Mouse (Mus musculus) megakaryocyte, embryonic 14.5 days (primary cell): ENCODE data around the gene Syt16. TPM values are rescaled to one million over a fixed set of nuclear protein-coding genes. Genes with fewer than 3 reads are reported as not detected.
A peak's percentile ranks its signal among the peaks of the same experiment; 100 is the strongest.

Source experiments
- H3K27me3 ChIP-seq: replicated peaks from 2 replicates; pipeline ENCODE3; 2012; ENCODE audit warnings: inconsistent platforms
- H3K36me3 ChIP-seq: replicated peaks from 2 replicates; pipeline ENCODE3; 2012; ENCODE audit warnings: low read length, inconsistent platforms, mixed read lengths
- H3K4me1 ChIP-seq: 2 replicates; pipeline ENCODE4 v1.6.1; 2012; ENCODE audit warnings: inconsistent platforms
- H3K4me3 ChIP-seq: replicated peaks from 2 replicates; pipeline ENCODE3; 2012; ENCODE audit warnings: moderate library complexity, mild to moderate bottlenecking, inconsistent platforms
- H3K9me3 ChIP-seq: 2 replicates; pipeline ENCODE4 v1.6.1; 2012; ENCODE audit warnings: inconsistent platforms
- FLI1 ChIP-seq: IDR thresholded peaks from 2 replicates; pipeline ENCODE4 v1.6.1; 2012; ENCODE audit warnings: low read length, inconsistent platforms, mixed read lengths
- GATA1 ChIP-seq: IDR thresholded peaks from 3 replicates; pipeline ENCODE4 v1.6.1; 2012; ENCODE audit warnings: mixed read lengths, low read length, inconsistent platforms, borderline replicate concordance
- polyA plus RNA-seq: library from polyadenylated mRNA; stranded (reverse); fragments of >175 nt; gene quantifications from 2 replicates; pipeline ENCODE4 v1.2.3, GENCODE M21; 2012; ENCODE audit warnings: low replicate concordance; ENCODE audit not compliant: insufficient read depth

Gene Syt16
- polyA plus RNA-seq, 1 experiment = 0.10 TPM

GRCm38 (mm10) chr12:74284685-74285054 is 287.2 kb downstream of the Syt16 start:
- TF ChIP-seq FLI1 (no peak), GATA1 (no peak)
- Histone ChIP-seq H3K4me1 (peaks cover 6% of the 10 kb centered on the region), H3K9me3 (peaks cover 5% of the 10 kb centered on the region; the same call in 1 of the 2 replicates), H3K4me3 (no peak overlapping the region), H3K36me3 (no peaks in the 10 kb centered on the region), H3K27me3 (peaks cover 35% of the 10 kb centered on the region)

GRCm38 (mm10) chr12:74290983-74291382 is 293.5 kb downstream of the Syt16 start:
- Histone ChIP-seq H3K36me3 (no peaks in the 10 kb centered on the region), H3K4me3 (no peak overlapping the region), H3K27me3 (peaks cover under 1% of the 10 kb centered on the region), H3K4me1 (no peaks in the 10 kb centered on the region), H3K9me3 (no peaks in the 10 kb centered on the region)
- no peak for TF ChIP-seq GATA1
- TF ChIP-seq FLI1 = no peak

- H3K4me3 ChIP-seq = no peak overlapping the region
- H3K27me3 ChIP-seq = no peaks in the 10 kb centered on the region
- no peaks in the 10 kb centered on the region for H3K36me3 ChIP-seq
- no peaks in the 10 kb centered on the region for H3K9me3 ChIP-seq
- TF ChIP-seq FLI1 (no peak), GATA1 (no peak)
- no peaks in the 10 kb centered on the region for H3K4me1 ChIP-seq
Observed at GRCm38 (mm10) chr12:74293624-74294023, 296.2 kb downstream of the Syt16 start.

- no peaks in the 10 kb centered on the region for H3K4me1 ChIP-seq
- TF ChIP-seq GATA1 (no peak), FLI1 (no peak)
- no peaks in the 10 kb centered on the region for H3K27me3 ChIP-seq
- no peaks in the 10 kb centered on the region for H3K9me3 ChIP-seq
- no peak overlapping the region for H3K4me3 ChIP-seq
- no peaks in the 10 kb centered on the region for H3K36me3 ChIP-seq
Observed at GRCm38 (mm10) chr12:74296374-74296773, 298.9 kb downstream of the Syt16 start.

- no peaks in the 10 kb centered on the region for H3K9me3 ChIP-seq
- TF ChIP-seq GATA1 (no peak), FLI1 (no peak)
- H3K4me3 ChIP-seq = no peak overlapping the region
- H3K4me1 ChIP-seq = no peaks in the 10 kb centered on the region
- no peaks in the 10 kb centered on the region for H3K27me3 ChIP-seq
- no peaks in the 10 kb centered on the region for H3K36me3 ChIP-seq
Observed at GRCm38 (mm10) chr12:74301559-74301958, 304.1 kb downstream of the Syt16 start.

GRCm38 (mm10) chr12:74303418-74304294 is 306.2 kb downstream of the Syt16 start:
- H3K36me3 ChIP-seq = no peaks in the 10 kb centered on the region
- H3K27me3 ChIP-seq = no peaks in the 10 kb centered on the region
- H3K4me1 ChIP-seq = no peaks in the 10 kb centered on the region
- no peak overlapping the region for H3K4me3 ChIP-seq
- H3K9me3 ChIP-seq = no peaks in the 10 kb centered on the region
- TF ChIP-seq GATA1 (no peak), FLI1 (no peak)

GRCm38 (mm10) chr12:74312611-74313010 is 315.1 kb downstream of the Syt16 start:
- Histone ChIP-seq H3K36me3 (no peaks in the 10 kb centered on the region), H3K4me1 (peaks cover 5% of the 10 kb centered on the region; the same call in 1 of the 2 replicates), H3K9me3 (no peaks in the 10 kb centered on the region), H3K4me3 (no peak overlapping the region), H3K27me3 (no peaks in the 10 kb centered on the region)
- no peak for TF ChIP-seq FLI1
- TF ChIP-seq GATA1 = no peak

- Histone ChIP-seq H3K27me3 (no peaks in the 10 kb centered on the region), H3K4me3 (no peak overlapping the region), H3K36me3 (no peaks in the 10 kb centered on the region), H3K4me1 (peaks cover 5% of the 10 kb centered on the region; the same call in 1 of the 2 replicates), H3K9me3 (no peaks in the 10 kb centered on the region)
- TF ChIP-seq FLI1 = no peak
Observed at GRCm38 (mm10) chr12:74315221-74315620, 317.8 kb downstream of the Syt16 start.

- Histone ChIP-seq H3K36me3 (no peaks in the 10 kb centered on the region), H3K4me1 (peaks cover 5% of the 10 kb centered on the region; the same call in 1 of the 2 replicates), H3K27me3 (no peaks in the 10 kb centered on the region), H3K4me3 (peak within 1 kb of the TSS; percentile 86), H3K9me3 (no peaks in the 10 kb centered on the region)
- TF ChIP-seq GATA1 (no peak), FLI1 (no peak)
Observed at GRCm38 (mm10) chr12:74316344-74316973, 319.0 kb downstream of the Syt16 start, which contains the start of gene Gm11042. Gene Gm11042 (minus strand): TSS chr12:74316394.

GRCm38 (mm10) chr12:74316989-74317759 is 319.7 kb downstream of the Syt16 start:
- peaks cover 5% of the 10 kb centered on the region; the same call in 1 of the 2 replicates for H3K4me1 ChIP-seq
- no peaks in the 10 kb centered on the region for H3K36me3 ChIP-seq
- no peaks in the 10 kb centered on the region for H3K9me3 ChIP-seq
- no peaks in the 10 kb centered on the region for H3K27me3 ChIP-seq
- peak overlapping the region; percentile 86 for H3K4me3 ChIP-seq
- TF ChIP-seq GATA1 (no peak), FLI1 (no peak)
